Mouse (Mus musculus) liver, adult 2 months (tissue): Measurements from ENCODE around the gene Btrc. TPM values are rescaled to one million over a fixed set of nuclear protein-coding genes. Genes with fewer than 3 reads are reported as not detected.
"Not testable (repeated sequence)": the region's sequence is repeated elsewhere in the genome, so short reads cannot be mapped to it uniquely, and the experiment has no call there.

Experiments used
- DNase-seq: peaks from one replicate; pipeline ENCODE4 v3.0.0-alpha.2; 2011; ENCODE audit warnings: low read depth, low spot score; ENCODE audit errors: extremely low read depth
- H3K27ac ChIP-seq: fragments of 200-500 bp; replicated peaks from 2 replicates; pipeline ENCODE4 v1.5.1; 2012; ENCODE audit warnings: low read depth, mild to moderate bottlenecking, control low read depth, inconsistent platforms, low read length; ENCODE audit not compliant: insufficient read depth
- H3K27me3 ChIP-seq: fragments of 200-500 bp; 2 replicates; pipeline ENCODE4 v1.6.1; 2012; ENCODE audit warnings: mild to moderate bottlenecking, moderate library complexity, low read length, inconsistent platforms; ENCODE audit not compliant: control insufficient read depth, insufficient read depth
- H3K36me3 ChIP-seq: fragments of 200-500 bp; 2 replicates; pipeline ENCODE4 v1.6.1; 2012; ENCODE audit warnings: low read length, inconsistent platforms; ENCODE audit not compliant: control insufficient read depth, insufficient read depth
- H3K4me1 ChIP-seq: fragments of 200-500 bp; 2 replicates; pipeline ENCODE4 v1.6.1; 2011; ENCODE audit warnings: low read length; ENCODE audit not compliant: control insufficient read depth, insufficient read depth
- H3K4me3 ChIP-seq: fragments of 200-500 bp; 2 replicates; pipeline ENCODE4 v1.5.1; 2011; ENCODE audit warnings: low read depth, mild to moderate bottlenecking, control low read depth, low read length, moderate library complexity; ENCODE audit not compliant: insufficient read depth
- H3K79me2 ChIP-seq: fragments of 200-500 bp; 2 replicates; pipeline ENCODE4 v1.6.1; 2012; ENCODE audit warnings: inconsistent platforms, mild to moderate bottlenecking, low read length, moderate library complexity; ENCODE audit not compliant: control insufficient read depth, insufficient read depth
- H3K9ac ChIP-seq: fragments of 200-500 bp; 2 replicates; pipeline ENCODE4 v1.6.1; 2012; ENCODE audit warnings: low read depth, mild to moderate bottlenecking, control low read depth, inconsistent platforms, low read length
- CTCF ChIP-seq: fragments of 200-500 bp; IDR thresholded peaks from 2 replicates; pipeline ENCODE4 v1.5.1; 2011; ENCODE audit warnings: low read depth, low read length, control low read depth
- POLR2A ChIP-seq: fragments of 200-500 bp; IDR thresholded peaks from 2 replicates; pipeline ENCODE4 v1.6.1; 2011; ENCODE audit warnings: low read length, control low read depth; ENCODE audit not compliant: insufficient read depth; ENCODE audit errors: extremely low read depth
- WGBS: fragments of 180-500 bp; shearing (Covaris S2); methylation state at CpG from one replicate; pipeline ENCODE4 v1.1.7; 2018; 5-methylcytosine and 5-hydroxymethylcytosine counted together
- polyA plus RNA-seq: library from polyadenylated mRNA; depleted of rRNA; stranded (reverse); fragments of >200 nt; gene quantifications from 2 replicates; pipeline ENCODE4 v1.2.3, GENCODE M21; 2012
- total RNA-seq: library from RNA; depleted of rRNA; stranded (reverse); fragments of >200 nt; gene quantifications from 2 replicates; pipeline ENCODE4 v1.2.3, GENCODE M21; 2014

The Btrc gene
- total and polyA plus RNA-seq, 2 experiments = 7.8 to 10.9 TPM

DNA sequence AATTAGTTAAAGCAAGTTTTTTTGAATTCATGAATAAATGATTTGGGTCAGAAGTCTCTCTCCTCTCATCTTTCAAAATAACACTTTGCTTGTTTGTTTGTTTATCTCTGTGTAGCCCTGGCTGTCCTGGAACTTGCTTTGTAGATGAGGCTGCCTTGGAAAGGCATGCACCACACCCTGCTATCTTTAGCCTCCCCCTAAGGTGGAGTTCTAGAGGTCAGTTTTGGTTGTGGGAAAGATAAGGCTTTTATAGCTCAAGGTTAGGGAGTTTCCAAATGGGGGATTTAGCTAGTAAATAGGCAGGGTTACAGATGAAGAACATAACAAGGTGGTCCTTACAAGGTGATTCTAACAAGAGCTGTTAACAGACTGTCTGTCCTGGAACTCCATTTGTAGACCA, 3.0 kb upstream of the Btrc start:
- H3K4me1 ChIP-seq = no peaks in the 10 kb centered on the region
- TF ChIP-seq CTCF (no peak), POLR2A (no peak)
- DNase-seq = no peak
- H3K27ac ChIP-seq = no peak overlapping the region
- H3K79me2 ChIP-seq = peaks cover 5% of the 10 kb centered on the region
- H3K4me3 ChIP-seq = no peak overlapping the region
- H3K9ac ChIP-seq = no peak overlapping the region
- no peaks in the 10 kb centered on the region for H3K36me3 ChIP-seq
- no peaks in the 10 kb centered on the region for H3K27me3 ChIP-seq

DNA sequence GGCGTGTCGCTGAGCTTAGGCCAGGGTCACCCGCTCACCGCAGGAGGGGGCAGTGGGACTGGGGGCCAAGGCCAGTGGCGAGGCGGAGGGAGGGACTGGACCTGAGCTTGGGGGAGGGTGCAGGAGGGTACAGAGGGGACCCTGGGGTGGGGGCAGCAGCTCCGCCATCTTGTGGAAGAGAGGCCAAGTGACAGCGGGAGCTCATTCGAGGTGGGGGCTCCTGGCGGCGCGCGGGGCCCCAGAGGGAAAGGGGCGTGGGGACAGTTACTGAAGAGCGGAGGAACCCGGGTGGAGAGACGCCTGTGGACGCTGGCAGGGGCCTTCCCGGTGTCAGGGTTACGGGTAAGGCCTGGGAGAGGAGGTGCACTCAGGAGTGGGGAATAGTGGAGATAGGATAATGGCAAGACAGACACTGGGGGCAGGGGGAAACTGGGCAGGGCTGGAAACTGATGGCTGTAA, 428 bp downstream of the Btrc start:
- WGBS = under 1% methylated on average over 20 of the region's 20 CpGs
- Histone ChIP-seq H3K27me3 (no peaks in the 10 kb centered on the region), H3K36me3 (no peaks in the 10 kb centered on the region), H3K27ac (peak overlapping the region; percentile 48), H3K9ac (peak overlapping the region; percentile 89), H3K4me3 (peak overlapping the region; percentile 91), H3K4me1 (no peaks in the 10 kb centered on the region; the same call in 1 of the 2 replicates), H3K79me2 (peaks cover 12% of the 10 kb centered on the region)
- TF ChIP-seq CTCF (no peak; the same call in 1 of the 2 replicates), POLR2A (no peak)
- DNase-seq = no peak

DNA sequence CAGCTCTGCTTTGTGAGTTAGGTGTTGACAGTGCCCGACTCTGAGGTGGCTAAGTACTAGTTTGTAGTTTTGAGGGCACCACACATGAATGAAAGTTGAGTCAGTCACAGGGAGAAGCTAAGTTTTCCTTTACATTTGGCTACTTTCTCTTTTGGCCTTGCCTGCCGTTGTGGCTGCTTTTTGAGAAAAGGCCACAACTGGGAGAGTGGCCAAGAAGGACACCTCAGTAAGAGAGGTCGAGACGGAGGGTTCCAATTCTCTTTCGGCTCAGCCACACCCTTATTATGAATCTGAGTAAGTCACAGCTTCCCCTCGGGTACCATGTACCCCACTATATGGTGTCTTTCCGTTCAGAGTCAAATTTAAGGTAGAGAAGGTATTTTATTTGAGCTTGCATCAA, 3.1 kb downstream of the Btrc start:
- DNase-seq = no peak
- H3K9ac ChIP-seq = no peak overlapping the region
- peaks cover 16% of the 10 kb centered on the region for H3K79me2 ChIP-seq
- H3K36me3 ChIP-seq = no peaks in the 10 kb centered on the region
- H3K27me3 ChIP-seq = no peaks in the 10 kb centered on the region
- WGBS = 58% methylated on average over 7 of the region's 7 CpGs
- H3K4me3 ChIP-seq = no peak overlapping the region
- H3K27ac ChIP-seq = no peak overlapping the region
- TF ChIP-seq POLR2A (no peak), CTCF (no peak)
- H3K4me1 ChIP-seq = no peaks in the 10 kb centered on the region; the same call in 1 of the 2 replicates

- 98% methylated on average over 10 of the region's 10 CpGs for WGBS
- H3K4me1 ChIP-seq, H3K27ac ChIP-seq, H3K27me3 ChIP-seq, H3K79me2 ChIP-seq, DNase-seq, H3K36me3 ChIP-seq, H3K4me3 ChIP-seq, H3K9ac ChIP-seq: not testable (repeated sequence)
Measured at GRCm38 (mm10) chr19:45384815-45385214, 21.3 kb downstream of the Btrc start.

- H3K9ac ChIP-seq = no peak overlapping the region
- 94% methylated on average over 6 of the region's 6 CpGs for WGBS
Measured at GRCm38 (mm10) chr19:45388551-45388950, 25.0 kb downstream of the Btrc start.

DNA sequence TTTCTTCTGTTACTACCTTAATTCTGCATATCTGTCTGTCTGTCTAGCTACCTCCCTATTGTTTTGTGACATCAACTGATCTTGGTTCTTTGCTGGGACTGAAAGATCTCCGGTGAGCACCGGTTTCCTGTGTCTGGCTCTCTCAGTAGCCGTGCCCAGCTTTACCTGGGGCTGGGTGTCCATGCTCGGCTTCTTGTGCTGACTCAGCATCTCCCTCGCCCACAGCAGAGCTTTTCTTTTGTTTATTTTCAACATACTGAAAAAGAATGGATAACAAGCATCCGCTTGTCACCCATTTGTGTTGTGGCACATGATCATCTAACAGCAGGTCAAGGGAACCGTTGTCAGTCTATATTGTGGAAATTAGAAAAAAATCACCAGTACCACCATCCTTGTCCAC, 30.5 kb downstream of the Btrc start:
- TF ChIP-seq POLR2A = no peak
- TF ChIP-seq CTCF = no peak
- peaks cover 1% of the 10 kb centered on the region; the same call in 1 of the 2 replicates for H3K4me1 ChIP-seq
- no peak overlapping the region for H3K4me3 ChIP-seq
- H3K9ac ChIP-seq = no peak overlapping the region
- WGBS = 90% methylated on average over 7 of the region's 7 CpGs
- no peak overlapping the region for H3K27ac ChIP-seq
- H3K27me3 ChIP-seq = no peaks in the 10 kb centered on the region
- no peak for DNase-seq
- no peaks in the 10 kb centered on the region for H3K79me2 ChIP-seq
- no peaks in the 10 kb centered on the region for H3K36me3 ChIP-seq

More at GRCm38 (mm10) chr19:45388551-45388950, 25.0 kb downstream of the Btrc start:
- DNase-seq = no peak
- no peak overlapping the region for H3K27ac ChIP-seq
- peaks cover 3% of the 10 kb centered on the region; the same call in 1 of the 2 replicates for H3K36me3 ChIP-seq
- no peaks in the 10 kb centered on the region for H3K4me1 ChIP-seq
- H3K27me3 ChIP-seq = no peaks in the 10 kb centered on the region
- H3K4me3 ChIP-seq = no peak overlapping the region
- H3K79me2 ChIP-seq = peaks cover 5% of the 10 kb centered on the region; the same call in 1 of the 2 replicates
- TF ChIP-seq POLR2A (no peak), CTCF (no peak)
